Mouse (Mus musculus) adrenal gland (tissue): Measurements from ENCODE around the gene Nr1h4.

Experiments used
- intact Hi-C: fragments of 180-260 bp; cut with DNase I; formaldehyde crosslinking; loops from one replicate; pipeline ENCODE4 v1.15.1; 2025

Gene Nr1h4

DNA sequence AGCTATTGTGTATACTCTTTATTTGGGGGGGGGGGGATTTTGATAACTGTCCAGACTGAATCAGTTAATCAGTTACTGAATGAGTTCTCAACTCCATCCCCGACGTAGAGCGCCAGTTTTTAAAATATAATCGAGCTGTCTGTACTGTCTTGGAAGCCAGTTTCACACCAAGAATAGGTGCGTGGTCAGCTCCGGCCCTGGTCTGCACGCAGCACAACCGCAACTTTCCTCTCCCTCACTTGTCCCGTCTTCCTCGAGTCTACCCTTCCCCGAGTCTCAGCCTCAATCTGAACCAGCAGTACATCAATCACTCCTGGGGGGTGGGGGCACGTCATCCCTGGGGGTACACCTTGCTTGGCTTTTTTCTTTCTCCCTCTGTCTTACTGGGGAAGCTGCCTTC lies 98.0 kb downstream of the Nr1h4 start:
- intact Hi-C loops: no loop called here

DNA sequence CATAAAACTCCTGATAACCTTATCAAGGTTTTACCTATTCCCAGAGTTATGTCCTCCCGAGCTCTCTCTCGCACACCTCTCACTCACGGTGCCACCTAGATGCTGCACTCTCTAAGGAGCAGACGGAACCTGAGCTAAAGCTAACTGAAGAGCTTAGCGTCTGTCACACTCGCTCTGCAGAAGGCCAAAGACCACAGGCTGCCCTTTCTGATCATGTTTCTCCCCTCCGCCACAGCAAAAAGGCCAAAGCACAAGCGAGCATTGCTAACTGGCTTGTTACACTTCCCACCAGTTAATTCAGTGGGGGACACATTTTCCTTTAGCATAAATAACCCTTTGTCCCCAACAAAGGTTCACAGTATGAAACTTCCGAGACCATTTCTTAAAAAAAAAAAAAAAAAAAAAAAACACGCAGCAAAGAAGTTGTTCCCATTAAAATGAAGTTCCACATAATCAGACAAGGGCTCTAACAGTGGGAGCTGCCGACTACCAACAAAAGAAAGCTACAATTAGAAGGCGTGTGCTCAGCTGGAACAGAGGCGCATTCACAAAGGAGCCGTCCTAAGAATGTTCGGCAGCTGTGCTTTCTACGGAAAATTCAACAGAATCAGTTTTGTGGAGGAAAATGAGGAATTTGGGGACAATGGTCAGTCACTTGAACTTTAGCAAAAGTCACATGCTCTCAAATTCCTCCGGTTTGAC lies 98.7 kb downstream of the Nr1h4 start:
- intact Hi-C loops: no loop called here

DNA sequence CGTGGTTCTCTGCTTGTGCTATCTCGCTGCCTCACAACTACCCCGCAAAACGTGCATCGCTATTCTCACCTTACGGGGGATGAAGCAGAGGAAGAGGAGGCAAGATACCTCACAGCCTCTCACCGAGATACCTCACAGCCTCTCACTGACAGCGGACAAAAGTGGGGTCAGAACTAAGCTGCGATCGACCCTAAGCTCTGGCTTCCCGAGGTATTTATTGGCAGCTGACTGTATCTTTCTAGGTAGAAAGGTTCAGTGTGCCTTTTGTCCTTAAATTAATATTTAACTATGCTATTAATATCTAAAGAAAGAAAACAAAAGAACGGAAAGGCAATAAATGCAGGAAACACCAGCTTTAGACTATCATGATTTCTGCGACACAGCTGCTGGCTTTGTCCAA lies 100.6 kb downstream of the Nr1h4 start:
- intact Hi-C loops: no loop called here

- intact Hi-C loops: no loop called here
Measured at GRCm38 (mm10) chr10:89430751-89431150, 102.6 kb downstream of the Nr1h4 start.

GRCm38 (mm10) chr10:89424800-89425393 lies 108.5 kb downstream of the Nr1h4 start:
- intact Hi-C loops: no loop called here

DNA sequence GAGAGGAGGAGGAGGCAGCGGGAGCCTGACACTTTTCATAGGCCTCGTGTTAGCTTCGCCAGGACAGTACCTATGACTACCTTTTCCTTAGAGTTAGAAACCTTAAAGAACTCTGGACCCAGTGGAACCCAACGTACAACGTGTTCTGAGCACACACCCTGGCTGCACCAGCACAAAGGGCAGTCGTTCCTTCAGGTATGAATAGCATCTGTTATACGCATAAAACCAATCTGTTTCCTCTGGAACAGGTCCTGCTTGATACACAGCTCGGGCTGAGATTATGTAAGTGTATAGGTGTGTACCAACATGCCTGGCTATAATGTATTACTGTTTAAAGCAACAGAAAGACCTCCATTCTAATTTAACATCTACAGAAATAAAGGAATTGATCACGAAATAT lies 109.2 kb downstream of the Nr1h4 start:
- intact Hi-C loops: no loop called here

GRCm38 (mm10) chr10:89423164-89423778 lies 110.1 kb downstream of the Nr1h4 start:
- intact Hi-C loops: no loop called here

DNA sequence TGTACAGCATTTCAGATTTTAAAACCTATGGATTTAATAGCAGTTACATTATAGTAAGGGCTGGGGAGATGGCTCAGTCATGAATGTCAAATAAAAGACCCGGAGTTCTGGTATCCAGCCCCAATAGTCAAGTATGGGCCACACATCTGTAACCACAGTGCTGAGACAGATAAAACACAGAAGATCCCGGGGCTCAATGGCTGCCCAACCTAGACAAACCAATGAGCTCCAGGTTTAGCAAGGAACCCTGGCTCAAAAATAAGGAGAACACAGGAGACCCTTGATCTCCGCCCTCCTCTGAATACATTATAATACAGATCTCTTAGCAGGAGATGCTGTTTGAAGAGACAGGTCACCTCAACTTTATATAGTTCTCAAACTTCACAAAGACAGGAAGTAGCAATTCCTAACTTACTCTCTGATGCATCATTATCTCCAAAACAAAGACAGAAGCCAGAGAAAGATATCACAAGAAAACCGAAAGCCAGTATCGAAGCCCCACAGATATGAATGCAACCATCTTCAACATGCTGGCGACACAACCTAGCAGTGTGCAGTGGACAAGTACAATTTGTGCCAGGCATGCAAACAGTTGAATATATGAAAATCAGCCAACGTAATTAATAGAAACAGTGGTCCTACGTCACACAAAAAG lies 110.8 kb downstream of the Nr1h4 start:
- intact Hi-C loops: no loop called here

GRCm38 (mm10) chr10:89417966-89418365 lies 115.4 kb downstream of the Nr1h4 start:
- intact Hi-C loops: no loop called here

DNA sequence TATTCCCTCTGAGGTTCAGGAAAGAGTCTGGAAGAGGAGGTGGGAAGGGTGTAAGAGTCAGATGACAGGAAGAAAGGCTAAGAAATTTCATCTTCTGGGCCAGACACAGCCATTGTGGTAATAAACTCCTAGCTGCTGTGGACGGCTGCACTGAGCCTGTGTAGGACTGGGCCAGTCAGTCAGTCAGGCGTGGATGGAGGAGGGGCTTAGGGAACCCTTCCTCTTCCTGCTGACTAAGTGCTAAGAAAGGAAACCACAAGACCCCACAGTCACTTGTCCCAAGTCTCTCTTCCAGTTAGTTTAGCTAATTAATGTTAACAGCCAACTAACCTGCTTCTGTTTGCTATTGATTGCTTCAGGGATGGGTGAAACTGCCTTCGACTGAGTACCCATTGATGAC lies 117.9 kb downstream of the Nr1h4 start:
- intact Hi-C loops: no loop called here

DNA sequence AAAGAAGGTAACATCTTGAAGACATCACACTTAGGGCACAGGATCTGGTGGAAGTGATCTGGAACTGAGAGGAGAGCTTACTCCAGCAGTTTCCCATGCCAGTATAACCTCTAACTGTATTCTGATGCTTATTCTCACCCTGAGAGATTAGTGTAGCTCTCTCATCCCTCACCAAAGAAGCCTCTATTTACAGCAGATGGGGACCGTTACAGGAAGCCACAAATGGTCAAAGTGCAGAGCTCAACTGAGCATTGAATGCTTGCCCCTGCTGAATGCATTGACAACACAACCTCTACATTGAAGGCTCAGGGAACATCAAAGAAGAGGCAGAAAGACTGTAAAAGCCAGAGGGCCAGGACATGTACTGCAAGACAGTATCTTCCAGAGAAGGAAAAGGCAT lies 125.8 kb downstream of the Nr1h4 start:
- intact Hi-C loops: no loop called here

DNA sequence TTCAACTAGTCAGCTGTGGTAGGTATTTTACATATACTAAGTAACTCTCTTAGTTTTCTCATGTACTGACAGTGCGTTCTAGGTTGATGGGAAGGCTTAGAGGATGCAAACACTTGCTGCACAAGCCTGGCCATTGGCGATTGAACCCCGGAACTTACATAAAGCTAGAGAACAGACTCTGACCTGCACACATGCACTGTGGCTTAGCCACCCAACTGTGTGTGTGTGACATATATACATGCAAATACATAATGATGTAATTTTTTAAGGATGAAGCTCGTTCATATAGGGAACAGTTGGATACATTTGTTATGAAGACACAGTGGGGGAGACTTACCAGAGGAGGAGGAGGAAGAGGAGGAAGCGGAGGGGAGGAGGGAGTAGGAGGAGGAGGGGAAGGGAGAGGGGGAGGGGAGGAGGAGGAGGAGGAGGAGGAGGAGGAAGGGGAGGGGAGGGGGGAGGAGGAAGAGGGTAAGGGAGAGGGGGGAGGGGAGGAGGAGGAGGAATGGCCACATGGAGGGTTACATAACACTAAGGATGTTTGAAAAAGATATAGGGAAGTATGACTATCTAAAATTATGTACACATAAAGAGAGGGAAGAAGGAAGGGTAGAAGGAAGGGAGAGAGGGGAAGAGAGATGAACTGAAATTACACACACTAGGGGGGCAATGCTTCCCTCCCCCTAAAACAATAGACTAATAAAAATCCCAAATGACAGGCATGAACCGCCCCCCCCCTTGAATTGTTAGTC lies 126.5 kb downstream of the Nr1h4 start:
- intact Hi-C loops: no loop called here

GRCm38 (mm10) chr10:89404936-89405335 lies 128.4 kb downstream of the Nr1h4 start:
- intact Hi-C loops: no loop called here
